Mouse (Mus musculus) right cerebral cortex, postnatal 4 days (tissue): ENCODE measurements around the gene Olfr730.

Source experiments
- DNase-seq: peaks from one replicate; pipeline ENCODE4 v3.0.0-alpha.2; 2022

The Olfr730 gene

DNA sequence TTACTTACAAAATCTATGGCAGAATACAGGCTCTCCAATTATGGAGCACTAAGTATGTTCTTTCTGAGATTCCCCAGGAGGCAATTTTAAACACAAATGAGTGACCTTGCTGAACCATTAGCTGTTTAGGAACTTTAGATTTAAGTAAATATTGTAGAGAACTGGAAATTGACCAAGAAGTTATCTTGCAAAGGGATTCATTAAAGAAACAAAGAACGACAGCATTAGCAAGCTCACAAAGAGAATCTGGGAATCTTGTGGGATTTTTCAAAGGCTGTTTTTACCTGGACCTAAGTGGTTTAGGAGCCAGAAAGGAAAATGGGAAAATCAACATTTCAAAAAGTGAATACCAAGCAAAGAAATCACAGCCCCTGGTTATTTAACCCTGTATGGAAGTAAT, at the start of gene Olfr730:
Gene Olfr730 (minus strand): TSS at position 101 of the 400 bp plus-strand sequence.
- no peak for DNase-seq

DNA sequence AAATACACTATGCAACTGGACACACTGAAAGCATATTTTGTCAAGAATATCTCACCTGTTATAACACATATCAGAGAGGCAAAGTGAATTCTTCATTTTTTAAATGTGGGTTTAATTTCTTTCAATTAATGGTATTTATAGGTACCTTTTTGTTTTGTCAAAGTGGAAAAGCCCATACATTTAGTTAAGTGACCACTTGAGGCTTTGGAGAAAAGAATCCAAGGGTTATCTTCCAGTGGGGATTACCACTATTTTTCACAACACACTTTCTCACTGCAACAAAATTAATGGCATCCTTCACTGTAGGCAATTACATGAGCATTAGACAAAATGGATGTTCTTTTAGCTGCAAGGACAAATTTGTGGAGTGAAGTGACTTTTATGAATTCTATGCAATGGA, 35.2 kb downstream of the Olfr730 start, which contains the start of gene Olfr729:
Gene Olfr729 (minus strand): TSS at position 101 of the 400 bp plus-strand sequence.
- DNase-seq = no peak

DNA sequence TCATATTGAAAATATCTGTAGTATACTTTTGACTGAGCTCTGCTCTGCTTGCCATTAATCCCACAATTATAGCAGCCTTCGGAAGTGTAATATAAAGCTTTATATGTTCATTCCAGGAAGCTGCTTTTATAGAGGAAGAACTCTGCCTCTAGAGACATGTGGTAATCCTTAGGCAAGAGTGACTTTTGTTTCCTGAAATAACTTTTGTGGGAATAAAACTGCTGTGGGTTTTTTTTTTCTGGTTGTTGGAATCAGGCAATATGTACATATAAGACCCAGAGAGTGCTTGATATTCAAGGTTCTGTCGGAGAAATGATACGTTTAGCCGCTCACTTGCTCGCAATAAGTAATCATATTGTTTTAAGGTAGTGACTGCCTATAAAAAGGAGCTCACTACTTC, 45.4 kb downstream of the Olfr730 start, which contains the start of gene Olfr728:
Gene Olfr728 (minus strand): TSS at position 101 of the 400 bp plus-strand sequence.
- no peak for DNase-seq
